Mouse (Mus musculus): ENCODE measurements around the gene Qser1.

DNA sequence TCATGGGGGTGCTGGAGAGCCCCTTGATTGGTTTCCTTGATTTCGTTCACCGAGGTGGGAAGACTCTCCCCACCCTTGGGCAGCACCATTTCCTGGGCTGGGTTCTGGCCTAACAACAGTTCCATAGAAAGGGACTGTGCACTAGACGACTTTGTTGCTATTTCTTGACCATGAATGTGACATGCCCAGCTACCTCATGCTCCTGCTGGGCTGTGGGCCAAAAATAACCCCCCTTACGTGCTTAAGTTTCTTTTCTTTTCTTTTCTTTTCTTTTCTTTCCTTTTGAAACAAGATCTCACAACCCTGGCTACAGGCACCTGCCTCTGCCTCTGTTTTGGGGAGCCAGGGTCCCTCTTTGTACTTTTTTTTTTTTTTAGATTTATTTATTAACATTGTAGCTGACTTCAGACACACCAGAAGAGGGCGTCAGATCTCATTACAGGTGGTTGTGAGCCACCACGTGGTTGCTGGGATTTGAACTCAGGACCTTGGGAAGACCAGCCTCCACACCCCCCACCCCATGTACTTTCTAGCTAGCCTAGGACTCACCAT is 106.7 kb downstream of the Qser1 start:
- TF ChIP-seq TCF12 (IDR thresholded peaks at IDR 0.05; ENCODE audit: insufficient read depth, poor library complexity, severe bottlenecking) (no peak), MAX (IDR thresholded peaks at IDR 0.05; ENCODE audit: low read depth) (no peak), USF1 (IDR thresholded peaks at IDR 0.05; ENCODE audit: low read depth) (no peak), POLR2AphosphoS2 (IDR thresholded peaks at IDR 0.05; ENCODE audit: insufficient read length, low read depth) (no peak), POLR2A (IDR thresholded peaks at IDR 0.05; ENCODE audit: insufficient read length, low read depth) (no peak)
